Mouse (Mus musculus): ENCODE measurements around the gene Hgd.
"Not testable (repeated sequence)": the region's sequence is repeated elsewhere in the genome, so short reads cannot be mapped to it uniquely, and the experiment has no call there.

The Hgd gene

GRCm38 (mm10) chr16:37634578-37634977 lies 54.6 kb downstream of the Hgd start:
- DNase-seq: peak; percentile 61

GRCm38 (mm10) chr16:37635095-37635494 lies 55.1 kb downstream of the Hgd start:
- peak; percentile 11 for DNase-seq

- DNase-seq: peak; percentile 86
Measured at GRCm38 (mm10) chr16:37636107-37636506, 56.2 kb downstream of the Hgd start.

DNA sequence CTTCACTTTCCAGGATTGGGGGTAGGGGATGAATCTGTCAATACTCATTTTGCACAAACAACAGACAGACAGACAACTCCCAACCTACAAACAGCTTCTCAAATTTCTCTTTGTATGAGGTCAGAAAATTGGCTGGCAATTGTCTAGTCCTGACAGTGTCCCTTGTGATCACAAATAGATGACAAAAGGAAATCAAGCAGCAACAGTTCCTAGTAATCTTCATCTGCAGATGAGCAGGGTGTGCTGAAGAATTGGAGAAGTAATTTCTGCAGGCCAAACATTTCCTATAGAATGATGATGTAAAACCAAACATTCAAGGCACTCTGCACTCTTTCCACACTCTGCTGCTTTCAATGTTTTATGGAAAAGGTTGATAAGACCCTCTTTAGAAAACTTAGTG lies 57.8 kb downstream of the Hgd start:
- DNase-seq: peak; percentile 1

DNA sequence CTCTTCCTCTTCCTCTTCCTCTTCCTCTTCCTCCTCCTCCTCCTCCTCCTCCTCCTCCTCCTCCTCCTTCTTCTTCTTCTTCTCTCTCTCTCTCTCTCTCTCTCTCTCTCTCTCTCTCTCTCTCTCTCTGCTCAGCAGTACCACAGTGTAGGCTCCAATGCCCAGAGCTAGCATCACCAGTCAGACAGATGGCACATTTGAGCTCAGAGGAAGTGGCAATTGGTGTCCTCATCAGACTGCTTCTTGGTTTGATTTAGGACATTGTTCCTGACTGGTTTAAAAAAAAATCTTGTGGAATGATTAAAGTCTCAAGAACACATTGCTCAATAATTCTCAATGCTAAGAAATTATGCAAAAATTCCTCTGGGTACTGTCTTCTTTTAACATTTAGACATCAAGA lies 60.6 kb downstream of the Hgd start:
- DNase-seq: not testable (repeated sequence)

GRCm38 (mm10) chr16:37644486-37644885 lies 64.5 kb downstream of the Hgd start:
- DNase-seq: peak; percentile 88

- DNase-seq: peak; percentile 79
Measured at GRCm38 (mm10) chr16:37645211-37645610, 65.3 kb downstream of the Hgd start.

DNA sequence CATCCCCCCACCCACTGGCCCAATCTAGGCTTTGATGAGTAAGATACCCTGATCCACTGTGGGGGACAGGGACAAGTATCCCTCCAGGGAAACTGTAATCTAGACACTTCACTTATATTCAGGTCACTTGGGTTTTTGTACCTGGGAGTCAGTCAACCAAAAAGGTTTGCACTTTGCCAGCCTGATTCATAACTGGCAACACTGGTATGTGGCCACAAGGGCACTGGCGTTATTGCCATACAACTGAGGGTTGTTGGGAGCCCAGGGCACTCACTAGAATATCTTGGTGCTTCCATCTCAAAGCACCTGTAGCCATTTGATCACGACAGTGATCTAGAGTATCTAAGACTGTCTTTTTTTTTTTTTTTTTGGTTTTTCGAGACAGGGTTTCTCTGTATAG lies 65.8 kb downstream of the Hgd start:
- DNase-seq: no peak

DNA sequence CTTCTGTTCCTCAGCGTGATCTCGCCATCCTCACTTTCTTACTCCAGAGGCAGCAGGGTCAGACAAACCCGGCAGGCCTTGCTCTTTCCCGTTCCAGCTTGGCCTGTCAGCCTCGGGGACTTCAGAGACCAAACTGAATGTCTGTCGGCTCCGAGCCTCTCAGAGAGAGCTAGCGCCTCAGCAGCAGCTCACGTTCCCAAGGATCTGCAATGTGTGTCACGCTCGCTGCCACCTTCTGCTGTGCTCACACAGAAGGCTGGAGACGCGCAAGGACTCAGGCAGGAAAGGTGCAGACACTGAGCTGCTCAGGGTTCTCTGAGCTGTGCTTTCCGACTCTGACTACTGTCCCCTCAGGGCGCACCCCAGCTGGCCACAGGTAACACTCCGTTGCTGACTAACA lies 67.1 kb downstream of the Hgd start:
- peak; percentile 83 for DNase-seq

DNA sequence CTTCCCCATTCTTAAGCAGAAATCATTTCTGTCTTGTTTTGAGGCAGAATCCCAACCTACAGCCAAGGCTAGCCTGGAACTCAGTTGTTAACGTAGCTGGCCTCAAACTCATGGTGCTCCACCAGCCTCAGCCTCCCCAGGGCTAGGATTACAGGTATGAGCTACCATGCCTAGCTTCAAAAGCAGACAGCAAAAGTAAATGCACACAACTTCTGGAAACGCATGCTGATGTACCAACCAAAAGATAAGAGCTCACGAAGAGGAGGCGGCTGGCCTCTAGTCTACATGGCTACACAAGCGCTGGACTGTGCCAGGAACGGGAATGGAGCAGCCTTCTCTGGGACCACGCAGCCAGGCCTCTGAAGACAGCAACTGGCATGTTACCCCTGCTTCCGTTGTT lies 68.0 kb downstream of the Hgd start:
- peak; percentile 75 for DNase-seq

GRCm38 (mm10) chr16:37649068-37649467 lies 69.1 kb downstream of the Hgd start:
- peak; percentile 53 for DNase-seq

GRCm38 (mm10) chr16:37651467-37651866 lies 71.5 kb downstream of the Hgd start:
- DNase-seq: peak; percentile 80

DNA sequence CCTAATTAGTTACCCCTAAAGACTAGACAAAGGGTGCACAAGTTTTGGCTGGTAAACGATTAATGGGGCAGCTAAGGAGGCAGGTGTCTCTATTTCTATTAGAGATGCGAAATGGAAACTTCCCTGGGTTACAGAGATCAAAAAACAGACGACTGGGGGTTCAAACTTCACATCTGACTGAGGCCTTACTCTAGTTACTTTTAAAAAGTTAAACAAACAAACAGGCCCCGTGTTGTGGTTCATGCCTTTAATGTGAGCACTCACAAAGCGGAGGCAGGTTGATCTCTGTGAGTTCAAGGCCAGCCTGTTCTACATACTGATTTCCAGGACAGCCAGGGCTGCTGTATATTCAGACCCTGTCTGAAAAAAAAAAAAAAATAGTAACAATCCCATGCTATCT lies 72.7 kb downstream of the Hgd start:
- no peak for DNase-seq

GRCm38 (mm10) chr16:37653058-37653457 lies 73.1 kb downstream of the Hgd start:
- DNase-seq: peak; percentile 55

DNA sequence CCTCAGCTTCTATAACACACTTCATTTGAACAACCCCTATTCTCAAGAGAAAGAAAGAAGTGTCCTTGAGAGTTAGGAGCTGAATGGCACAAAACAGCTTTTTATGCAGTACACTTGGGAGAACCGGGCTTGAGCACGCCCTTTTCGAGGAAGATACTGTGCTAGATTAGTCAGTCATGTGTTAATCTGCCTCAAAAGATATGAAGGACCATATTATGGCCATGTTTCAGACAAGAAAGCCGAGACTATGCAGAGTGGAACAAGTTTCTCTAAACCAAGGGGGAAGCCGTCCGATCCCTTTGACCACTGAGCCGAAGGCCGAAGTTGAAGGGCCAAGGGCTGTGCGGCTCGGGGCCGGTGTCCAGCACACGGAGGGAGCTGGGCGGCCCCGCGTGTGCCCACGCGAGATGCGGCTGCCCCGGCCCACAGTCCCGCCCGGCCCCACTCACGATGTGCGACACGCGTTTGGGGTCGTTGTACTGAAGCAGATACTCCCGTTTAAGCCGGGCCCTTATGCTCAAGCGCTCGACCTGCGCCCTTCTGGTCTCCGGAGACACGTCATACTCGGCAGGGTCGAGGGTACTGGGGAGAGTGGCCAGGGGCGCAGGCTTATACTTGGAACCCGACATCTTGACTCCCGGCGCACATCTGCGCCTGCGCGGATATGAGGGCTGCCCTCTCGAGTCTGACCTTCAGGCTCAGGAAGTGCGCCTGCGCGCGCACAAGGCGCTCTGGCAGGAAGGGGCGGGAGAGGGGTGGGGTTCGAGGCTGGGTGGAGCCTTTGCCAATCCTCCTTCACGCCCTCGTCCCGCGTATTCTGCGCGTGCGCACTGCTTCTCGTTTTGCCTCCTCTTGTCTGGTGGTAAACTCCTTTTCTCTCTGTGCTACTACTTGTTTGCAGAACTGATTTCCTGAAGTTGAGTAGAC lies 74.0 kb downstream of the Hgd start, which contains the start of gene Ndufb4:
Gene Ndufb4, minus strand, starts transcription at position 723 of the 927 bp plus-strand sequence.
- DNase-seq: peak; percentile 100

DNA sequence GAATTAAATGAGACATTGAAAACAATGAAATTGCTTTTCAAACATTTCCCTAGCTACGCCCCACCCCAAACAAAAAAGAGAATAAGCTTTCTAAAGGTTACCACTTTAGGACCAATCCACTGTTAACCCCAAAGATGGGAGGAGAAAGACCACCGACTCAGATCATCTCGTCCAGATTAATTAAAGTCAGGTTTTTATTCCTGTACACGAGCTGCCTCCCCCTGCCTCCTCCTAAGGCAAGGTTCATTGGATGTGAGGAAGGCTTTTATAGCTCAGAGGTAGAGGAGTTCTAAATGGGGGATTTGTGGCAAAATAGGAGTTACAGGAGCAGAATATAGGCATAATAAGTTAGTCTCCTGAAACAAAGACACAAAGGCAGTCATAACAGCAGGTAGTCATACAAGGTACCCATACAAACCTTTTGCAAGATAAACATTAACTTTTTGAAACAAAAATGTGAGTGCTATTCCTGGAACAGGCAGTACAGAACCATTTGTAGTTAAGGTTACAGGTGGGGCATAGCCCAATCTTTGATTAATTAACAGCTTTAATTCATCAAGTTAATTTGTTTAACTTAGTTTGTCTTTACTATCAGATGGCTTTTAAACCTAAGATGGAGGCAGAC lies 75.0 kb downstream of the Hgd start:
- DNase-seq: peak; percentile 83

GRCm38 (mm10) chr16:37655756-37656347 lies 75.9 kb downstream of the Hgd start:
- peak; percentile 79 for DNase-seq

DNA sequence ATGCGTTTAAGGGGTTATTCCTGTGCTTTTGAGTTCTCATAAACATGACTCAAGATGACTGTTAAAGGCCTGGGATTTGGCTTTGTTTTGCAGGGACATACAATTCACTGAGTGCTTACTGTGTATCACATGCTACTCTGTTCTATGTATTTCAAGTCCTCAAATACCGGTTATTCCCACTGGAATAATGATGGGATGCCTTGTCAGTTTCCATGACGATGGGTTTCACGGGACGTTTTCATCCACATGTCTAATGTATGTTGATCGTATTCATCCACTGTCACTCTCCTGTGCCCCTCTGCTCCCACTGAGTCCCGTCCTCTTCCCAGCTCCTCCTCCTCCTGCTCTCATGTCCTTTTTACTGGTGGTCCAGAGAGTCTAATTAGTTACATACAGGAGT lies 76.8 kb downstream of the Hgd start:
- no peak for DNase-seq

- DNase-seq: peak; percentile 40
Measured at GRCm38 (mm10) chr16:37663643-37664459, 83.9 kb downstream of the Hgd start.

GRCm38 (mm10) chr16:37665394-37665935 lies 85.5 kb downstream of the Hgd start:
- no peak for DNase-seq

DNA sequence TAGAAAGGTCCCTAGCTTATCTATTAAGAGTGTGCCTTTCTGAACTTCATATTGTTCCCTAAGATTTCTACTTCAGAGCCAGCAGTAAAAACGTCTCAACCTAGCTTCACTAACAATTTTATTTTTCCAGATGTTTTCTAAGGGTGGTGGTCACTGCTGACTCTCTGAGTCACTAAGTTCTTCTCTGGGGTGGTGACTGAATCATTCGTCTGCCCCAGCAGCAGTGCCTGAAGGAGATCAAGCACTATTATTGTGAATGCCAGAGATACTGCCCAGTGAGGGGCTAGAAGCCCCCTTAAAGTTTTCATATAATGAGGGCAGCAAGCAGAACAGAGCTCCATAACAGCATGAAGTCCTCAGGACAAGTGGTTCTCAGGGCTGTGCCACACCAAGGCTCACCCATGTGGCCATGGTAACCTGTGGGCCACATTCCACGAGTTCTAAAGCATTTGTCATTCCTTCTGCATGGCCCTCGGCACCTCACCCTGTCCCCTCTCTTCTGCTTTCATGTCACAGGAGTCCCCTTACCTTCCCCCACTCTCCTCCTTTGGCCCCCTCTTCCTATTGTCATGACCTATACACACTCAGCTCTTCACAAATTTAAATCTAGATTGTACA lies 90.8 kb downstream of the Hgd start:
- DNase-seq: peak; percentile 64

- peak; percentile 81 for DNase-seq
Measured at GRCm38 (mm10) chr16:37675326-37675725, 95.4 kb downstream of the Hgd start.

Measured in heart, adult 11 months (tissue).